Mouse (Mus musculus): Measurements from ENCODE around the gene Slc17a4. TPM values are rescaled to one million over a fixed set of nuclear protein-coding genes. Genes with fewer than 3 reads are reported as not detected.

Gene Slc17a4
- not detected in 2 replicates for polyA plus RNA-seq (2011; ENCODE audit: insufficient read depth, insufficient read length, low read depth, missing spikeins)

- no peak within 1 kb of the TSS for H3K4me3 ChIP-seq (ENCODE audit: low read depth, low read length)
- no peaks in the 10 kb centered on the region for H3K4me1 ChIP-seq (ENCODE audit: control insufficient read depth, insufficient read depth, low read length)
- no peak for TF ChIP-seq POLR2A (IDR thresholded peaks at IDR 0.05; ENCODE audit: insufficient read depth, low read length)
- TF ChIP-seq EP300 (IDR thresholded peaks at IDR 0.05; ENCODE audit: insufficient read depth, low read depth, low read length): no peak
- TF ChIP-seq CTCF (IDR thresholded peaks at IDR 0.05; ENCODE audit: low read depth, low read length): no peak
- no peaks in the 10 kb centered on the region for H3K36me3 ChIP-seq (ENCODE audit: control insufficient read depth, insufficient read depth, low read length, poor library complexity, severe bottlenecking)
- no peaks in the 10 kb centered on the region for H3K9me3 ChIP-seq (replicated peaks; ENCODE audit: control insufficient read depth, insufficient read depth, low read length, poor library complexity, severe bottlenecking)
- no peak within 1 kb of the TSS for H3K27ac ChIP-seq (ENCODE audit: insufficient read depth, low read length)
- no peak within 1 kb of the TSS for H3K9ac ChIP-seq (ENCODE audit: low read depth, poor library complexity, severe bottlenecking)
- H3K27me3 ChIP-seq (ENCODE audit: control insufficient read depth, insufficient read depth, low read length, poor library complexity, severe bottlenecking): no peaks in the 10 kb centered on the region
These were observed at the start of gene Slc17a4 for GRCm38 (mm10) chr13:23914376-23915167. Slc17a4 (minus strand) TSS chr13:23915009.

GRCm38 (mm10) chr13:23959776-23960175 lies 45.0 kb upstream of the Slc17a4 start:
- TF ChIP-seq EP300 (IDR thresholded peaks at IDR 0.05; ENCODE audit: insufficient read depth, low read depth, low read length) (no peak), POLR2A (IDR thresholded peaks at IDR 0.05; ENCODE audit: insufficient read depth, low read length) (no peak), CTCF (IDR thresholded peaks at IDR 0.05; ENCODE audit: low read depth, low read length) (no peak)
- Histone ChIP-seq H3K4me3 (ENCODE audit: low read depth, low read length) (no peak overlapping the region), H3K27me3 (ENCODE audit: control insufficient read depth, insufficient read depth, low read length, poor library complexity, severe bottlenecking) (no peaks in the 10 kb centered on the region), H3K36me3 (ENCODE audit: control insufficient read depth, insufficient read depth, low read length, poor library complexity, severe bottlenecking) (no peaks in the 10 kb centered on the region), H3K9me3 (replicated peaks; ENCODE audit: control insufficient read depth, insufficient read depth, low read length, poor library complexity, severe bottlenecking) (no peaks in the 10 kb centered on the region), H3K4me1 (ENCODE audit: control insufficient read depth, insufficient read depth, low read length) (no peaks in the 10 kb centered on the region), H3K27ac (ENCODE audit: insufficient read depth, low read length) (no peak overlapping the region), H3K9ac (ENCODE audit: low read depth, poor library complexity, severe bottlenecking) (no peak overlapping the region)

GRCm38 (mm10) chr13:23950928-23951327 lies 36.1 kb upstream of the Slc17a4 start:
- Histone ChIP-seq H3K27ac (ENCODE audit: insufficient read depth, low read length) (no peak overlapping the region), H3K9me3 (replicated peaks; ENCODE audit: control insufficient read depth, insufficient read depth, low read length, poor library complexity, severe bottlenecking) (no peaks in the 10 kb centered on the region), H3K36me3 (ENCODE audit: control insufficient read depth, insufficient read depth, low read length, poor library complexity, severe bottlenecking) (no peaks in the 10 kb centered on the region), H3K27me3 (ENCODE audit: control insufficient read depth, insufficient read depth, low read length, poor library complexity, severe bottlenecking) (no peaks in the 10 kb centered on the region), H3K4me3 (ENCODE audit: low read depth, low read length) (no peak overlapping the region), H3K9ac (ENCODE audit: low read depth, poor library complexity, severe bottlenecking) (no peak overlapping the region), H3K4me1 (ENCODE audit: control insufficient read depth, insufficient read depth, low read length) (no peaks in the 10 kb centered on the region)
- TF ChIP-seq EP300 (IDR thresholded peaks at IDR 0.05; ENCODE audit: insufficient read depth, low read depth, low read length): no peak
- TF ChIP-seq POLR2A (IDR thresholded peaks at IDR 0.05; ENCODE audit: insufficient read depth, low read length): no peak
- peak; percentile 18 for TF ChIP-seq CTCF (IDR thresholded peaks at IDR 0.05; ENCODE audit: low read depth, low read length)

GRCm38 (mm10) chr13:23949484-23950246 lies 34.9 kb upstream of the Slc17a4 start:
- H3K36me3 ChIP-seq (ENCODE audit: control insufficient read depth, insufficient read depth, low read length, poor library complexity, severe bottlenecking): no peaks in the 10 kb centered on the region
- H3K9me3 ChIP-seq (replicated peaks; ENCODE audit: control insufficient read depth, insufficient read depth, low read length, poor library complexity, severe bottlenecking): no peaks in the 10 kb centered on the region
- H3K9ac ChIP-seq (ENCODE audit: low read depth, poor library complexity, severe bottlenecking): no peak overlapping the region
- no peak for TF ChIP-seq EP300 (IDR thresholded peaks at IDR 0.05; ENCODE audit: insufficient read depth, low read depth, low read length)
- no peak for TF ChIP-seq CTCF (IDR thresholded peaks at IDR 0.05; ENCODE audit: low read depth, low read length)
- no peak for TF ChIP-seq POLR2A (IDR thresholded peaks at IDR 0.05; ENCODE audit: insufficient read depth, low read length)
- no peak overlapping the region for H3K27ac ChIP-seq (ENCODE audit: insufficient read depth, low read length)
- H3K4me1 ChIP-seq (ENCODE audit: control insufficient read depth, insufficient read depth, low read length): no peaks in the 10 kb centered on the region
- no peak overlapping the region for H3K4me3 ChIP-seq (ENCODE audit: low read depth, low read length)
- no peaks in the 10 kb centered on the region; the same call in 1 of the 2 replicates for H3K27me3 ChIP-seq (ENCODE audit: control insufficient read depth, insufficient read depth, low read length, poor library complexity, severe bottlenecking)

GRCm38 (mm10) chr13:23946254-23946653 lies 31.4 kb upstream of the Slc17a4 start:
- Histone ChIP-seq H3K4me1 (ENCODE audit: control insufficient read depth, insufficient read depth, low read length) (no peaks in the 10 kb centered on the region), H3K4me3 (ENCODE audit: low read depth, low read length) (no peak overlapping the region), H3K27me3 (ENCODE audit: control insufficient read depth, insufficient read depth, low read length, poor library complexity, severe bottlenecking) (no peaks in the 10 kb centered on the region; the same call in 1 of the 2 replicates), H3K36me3 (ENCODE audit: control insufficient read depth, insufficient read depth, low read length, poor library complexity, severe bottlenecking) (no peaks in the 10 kb centered on the region), H3K27ac (ENCODE audit: insufficient read depth, low read length) (no peak overlapping the region), H3K9ac (ENCODE audit: low read depth, poor library complexity, severe bottlenecking) (no peak overlapping the region), H3K9me3 (replicated peaks; ENCODE audit: control insufficient read depth, insufficient read depth, low read length, poor library complexity, severe bottlenecking) (no peaks in the 10 kb centered on the region)
- TF ChIP-seq EP300 (IDR thresholded peaks at IDR 0.05; ENCODE audit: insufficient read depth, low read depth, low read length): no peak
- TF ChIP-seq CTCF (IDR thresholded peaks at IDR 0.05; ENCODE audit: low read depth, low read length): no peak
- TF ChIP-seq POLR2A (IDR thresholded peaks at IDR 0.05; ENCODE audit: insufficient read depth, low read length): no peak
